Mouse (Mus musculus) hindbrain, postnatal 0 days (tissue): ENCODE measurements around the gene Rad18. TPM values are rescaled to one million over a fixed set of nuclear protein-coding genes. Genes with fewer than 3 reads are reported as not detected.

Experiments used
- ATAC-seq: fragments of 200-750 bp; cut with Nextera tagmentation; 2 replicates; pipeline ENCODE4 v1.8.0; 2017; ENCODE audit warnings: mild to moderate bottlenecking, moderate TSS enrichment, moderate library complexity
- DNase-seq: peaks from one replicate; pipeline ENCODE4 v3.0.0-alpha.2; 2015; ENCODE audit warnings: low spot score
- H3K27ac ChIP-seq: fragments of 300-500 bp; sonication (generic); 2 replicates; pipeline ENCODE4 v1.5.1; 2014; ENCODE audit warnings: mild to moderate bottlenecking
- H3K27me3 ChIP-seq: fragments of 300-500 bp; sonication (generic); 2 replicates; pipeline ENCODE4 v1.6.1; 2014; ENCODE audit warnings: low read length, mixed read lengths; ENCODE audit not compliant: insufficient read depth
- H3K36me3 ChIP-seq: fragments of 300-500 bp; sonication (generic); 2 replicates; pipeline ENCODE4 v1.6.1; 2014; ENCODE audit warnings: low read length, mixed read lengths; ENCODE audit not compliant: insufficient read depth
- H3K4me1 ChIP-seq: fragments of 300-500 bp; sonication (generic); 2 replicates; pipeline ENCODE4 v1.6.1; 2014; ENCODE audit warnings: antibody characterized with exemption, low read length, mixed read lengths; ENCODE audit not compliant: insufficient read depth
- H3K4me2 ChIP-seq: fragments of 300-500 bp; sonication (generic); 2 replicates; pipeline ENCODE4 v1.6.1; 2014; ENCODE audit warnings: low read depth, mild to moderate bottlenecking, low read length, moderate library complexity, mixed read lengths
- H3K4me3 ChIP-seq: fragments of 300-500 bp; sonication (generic); 2 replicates; pipeline ENCODE4 v1.5.1; 2014; ENCODE audit warnings: low read length
- H3K9ac ChIP-seq: fragments of 300-500 bp; sonication (generic); replicated peaks from 2 replicates; pipeline ENCODE4 v1.6.1; 2014; ENCODE audit warnings: mild to moderate bottlenecking, low read length, moderate library complexity, mixed read lengths
- H3K9me3 ChIP-seq: fragments of 300-500 bp; sonication (generic); 2 replicates; pipeline ENCODE4 v1.6.1; 2016; ENCODE audit warnings: low read length, mixed read lengths
- CTCF ChIP-seq: IDR thresholded peaks from 2 replicates; pipeline ENCODE4 v1.5.1; 2016; ENCODE audit warnings: antibody characterized with exemption, control low read depth, low read depth
- WGBS: fragments of 180-500 bp; shearing (Covaris S2); extraction: QIAGEN DNeasy Blood & Tissue Kit; methylation state at CpG from one replicate; pipeline ENCODE4 v1.1.7; 2014; 5-methylcytosine and 5-hydroxymethylcytosine counted together
- polyA plus RNA-seq: library from polyadenylated mRNA; unstranded; fragments of >200 nt; fragmentation: Nextera tagmentation; extraction: Ambion mirVana; gene quantifications from 2 replicates; pipeline ENCODE4 v1.2.1, GENCODE M21; 2015
- total RNA-seq: library from RNA; depleted of rRNA; stranded (reverse); fragments of >200 nt; gene quantifications from 2 replicates; pipeline ENCODE4 v1.2.3, GENCODE M21; 2014

Gene Rad18
- total and polyA plus RNA-seq, 2 experiments from 2014 or later: 8.3 to 18.2 TPM

GRCm38 (mm10) chr6:112620027-112620426 is 76.5 kb downstream of the Rad18 start:
- no peaks in the 10 kb centered on the region for H3K27me3 ChIP-seq
- no peak overlapping the region for H3K9ac ChIP-seq
- no peak overlapping the region for H3K4me2 ChIP-seq
- H3K9me3 ChIP-seq: no peaks in the 10 kb centered on the region
- ATAC-seq (no peak), DNase-seq (no peak)
- 84% methylated on average over 5 of the region's 5 CpGs for WGBS
- no peaks in the 10 kb centered on the region for H3K36me3 ChIP-seq
- no peak for TF ChIP-seq CTCF
- H3K27ac ChIP-seq: no peak overlapping the region
- no peak overlapping the region for H3K4me3 ChIP-seq
- no peaks in the 10 kb centered on the region for H3K4me1 ChIP-seq

GRCm38 (mm10) chr6:112617728-112618318 is 78.7 kb downstream of the Rad18 start:
- DNase-seq: no peak
- no peaks in the 10 kb centered on the region for H3K9me3 ChIP-seq
- no peak for ATAC-seq
- no peaks in the 10 kb centered on the region for H3K36me3 ChIP-seq
- TF ChIP-seq CTCF: no peak
- H3K9ac ChIP-seq: no peak overlapping the region
- no peak overlapping the region for H3K4me2 ChIP-seq
- 94% methylated on average over 4 of the region's 4 CpGs for WGBS
- no peak overlapping the region for H3K4me3 ChIP-seq
- H3K27ac ChIP-seq: no peak overlapping the region
- no peaks in the 10 kb centered on the region for H3K4me1 ChIP-seq
- no peaks in the 10 kb centered on the region for H3K27me3 ChIP-seq

- ATAC-seq (no peak), DNase-seq (peak; percentile 17)
- WGBS: 59% methylated on average over 4 of the region's 4 CpGs
Observed at GRCm38 (mm10) chr6:112609027-112609426, 87.5 kb downstream of the Rad18 start.

GRCm38 (mm10) chr6:112603866-112604265 is 92.6 kb downstream of the Rad18 start:
- DNase-seq (no peak), ATAC-seq (no peak)
- no peaks in the 10 kb centered on the region for H3K4me1 ChIP-seq
- H3K9me3 ChIP-seq: no peaks in the 10 kb centered on the region
- H3K27ac ChIP-seq: no peak overlapping the region
- TF ChIP-seq CTCF: no peak
- no peak overlapping the region for H3K4me3 ChIP-seq
- H3K27me3 ChIP-seq: no peaks in the 10 kb centered on the region
- no peak overlapping the region for H3K9ac ChIP-seq
- no peak overlapping the region for H3K4me2 ChIP-seq
- no peaks in the 10 kb centered on the region for H3K36me3 ChIP-seq

More at GRCm38 (mm10) chr6:112609027-112609426, 87.5 kb downstream of the Rad18 start:
- Histone ChIP-seq H3K4me2 (no peak overlapping the region), H3K9ac (no peak overlapping the region), H3K27me3 (no peaks in the 10 kb centered on the region), H3K27ac (no peak overlapping the region; the same call in 1 of the 2 replicates), H3K9me3 (no peaks in the 10 kb centered on the region), H3K36me3 (no peaks in the 10 kb centered on the region), H3K4me3 (no peak overlapping the region), H3K4me1 (no peaks in the 10 kb centered on the region)
- no peak for TF ChIP-seq CTCF

- WGBS: 94% methylated on average over 7 of the region's 7 CpGs
Observed at GRCm38 (mm10) chr6:112594971-112595370, 101.5 kb downstream of the Rad18 start.

GRCm38 (mm10) chr6:112587912-112588311 is 108.6 kb downstream of the Rad18 start:
- no peak for TF ChIP-seq CTCF
- no peak overlapping the region for H3K4me3 ChIP-seq
- DNase-seq (no peak), ATAC-seq (no peak)
- no peaks in the 10 kb centered on the region for H3K27me3 ChIP-seq
- no peaks in the 10 kb centered on the region for H3K36me3 ChIP-seq
- no peaks in the 10 kb centered on the region for H3K9me3 ChIP-seq
- no peak overlapping the region for H3K27ac ChIP-seq
- WGBS: 57% methylated on average over 1 of the region's 1 CpGs
- H3K9ac ChIP-seq: no peak overlapping the region
- no peaks in the 10 kb centered on the region for H3K4me1 ChIP-seq
- H3K4me2 ChIP-seq: no peak overlapping the region

More at GRCm38 (mm10) chr6:112594971-112595370, 101.5 kb downstream of the Rad18 start:
- DNase-seq: no peak
- no peak overlapping the region for H3K4me3 ChIP-seq
- no peaks in the 10 kb centered on the region for H3K27me3 ChIP-seq
- no peak overlapping the region for H3K9ac ChIP-seq
- no peaks in the 10 kb centered on the region for H3K4me1 ChIP-seq
- no peak overlapping the region for H3K4me2 ChIP-seq
- H3K9me3 ChIP-seq: no peaks in the 10 kb centered on the region
- no peak overlapping the region for H3K27ac ChIP-seq
- no peak for TF ChIP-seq CTCF
- H3K36me3 ChIP-seq: no peaks in the 10 kb centered on the region
- no peak for ATAC-seq

GRCm38 (mm10) chr6:112586999-112587398 is 109.5 kb downstream of the Rad18 start:
- no peaks in the 10 kb centered on the region for H3K9me3 ChIP-seq
- no peak overlapping the region for H3K27ac ChIP-seq
- no peak overlapping the region for H3K4me2 ChIP-seq
- H3K4me3 ChIP-seq: no peak overlapping the region
- DNase-seq (no peak), ATAC-seq (no peak)
- TF ChIP-seq CTCF: no peak
- H3K9ac ChIP-seq: no peak overlapping the region
- no peaks in the 10 kb centered on the region for H3K4me1 ChIP-seq
- 92% methylated on average over 4 of the region's 4 CpGs for WGBS
- no peaks in the 10 kb centered on the region for H3K36me3 ChIP-seq
- H3K27me3 ChIP-seq: no peaks in the 10 kb centered on the region
